In genomic region chr14:117783671-117784262, GRCm38 (mm10) we compare ENCODE assay signal across 17 mouse cellular contexts.
DNase-seq lines count a peak whose midpoint lies in the region; ATAC-seq and TF ChIP-seq lines count a peak whose summit lies in the region.
"Had no signal": no experiment of that assay in that cellular context is flagged by ENCODE, and none has a peak within 500 bp of the region (broad histone marks: within the 10 kb centered on the region; RNA-seq: fewer than 3 reads in every experiment).

No protein-coding gene starts in this region.

- peak; percentile 27 for DNase-seq in forebrain, embryonic 14.5 days (ENCODE audit: low spot score)
- DNase-seq in forebrain, embryonic 10.5 days (ENCODE audit: extremely low spot score, low spot score): no peak
- DNase-seq in Muller cell, postnatal 12 days (ENCODE audit: inconsistent ontology term): peak; percentile 67
- DNase-seq in brain, embryonic 14.5 days (ENCODE audit: low read depth): peak; percentile 59
- no peak for DNase-seq in frontal cortex, postnatal 10 days (ENCODE audit: low spot score in 2 of 2)
- DNase-seq in liver: no peak
- DNase-seq: cerebellum, adult 11-12 months; gastrocnemius, postnatal 14 days; kidney, adult 9 months; kidney, postnatal 36 days; layer of hippocampus, adult 9-11 months; liver, postnatal 0 days; right cerebral cortex, postnatal 25 days; thymus, postnatal 14 days had no signal

- ATAC-seq in forebrain, embryonic 14.5 days: peak; percentile 13; the same call in 1 of the 2 replicates
- ATAC-seq in midbrain, embryonic 13.5 days: 0 out of 2 replicates have a peak, but pooled peaks have one; percentile 15
- no peak for ATAC-seq in activated CD4-positive, CD25-positive, alpha-beta regulatory T cell, adult 4 months
- ATAC-seq: liver, postnatal 0 days had no signal

- no peaks in the 10 kb centered on the region for H3K27me3 ChIP-seq in forebrain, embryonic 14.5 days (replicated peaks; ENCODE audit: control insufficient read depth, insufficient read depth, low read length)
- no peaks in the 10 kb centered on the region for H3K27me3 ChIP-seq in forebrain, embryonic 10.5 days (ENCODE audit: poor library complexity, severe bottlenecking)
- no peaks in the 10 kb centered on the region for H3K27me3 ChIP-seq in midbrain, embryonic 13.5 days
- H3K27me3 ChIP-seq: limb, embryonic 15.5 days had no signal

- TF ChIP-seq CTCF in brain, embryonic 14.5 days (IDR thresholded peaks at IDR 0.05; ENCODE audit: borderline replicate concordance, extremely low read depth, insufficient read depth, insufficient read length): no peak

- H3K9ac ChIP-seq in forebrain, embryonic 14.5 days (ENCODE audit: low read length): no peak overlapping the region
- no peak overlapping the region for H3K9ac ChIP-seq in midbrain, embryonic 13.5 days (replicated peaks)
- H3K9ac ChIP-seq: limb, embryonic 15.5 days; liver, postnatal 0 days had no signal

- no peaks in the 10 kb centered on the region for H3K9me3 ChIP-seq in forebrain, embryonic 14.5 days (replicated peaks; ENCODE audit: control insufficient read depth, low read length)
- no peaks in the 10 kb centered on the region for H3K9me3 ChIP-seq in forebrain, embryonic 10.5 days
- H3K9me3 ChIP-seq in midbrain, embryonic 13.5 days: no peaks in the 10 kb centered on the region
- H3K9me3 ChIP-seq: limb, embryonic 15.5 days had no signal

- WGBS in forebrain, embryonic 14.5 days: 70% methylated on average over 8 of the region's 8 CpGs
- WGBS in forebrain, embryonic 10.5 days: 80% methylated on average over 8 of the region's 8 CpGs
- WGBS in midbrain, embryonic 13.5 days: 64% methylated on average over 8 of the region's 8 CpGs

- no peak overlapping the region for H3K27ac ChIP-seq in forebrain, embryonic 14.5 days (ENCODE audit: low read depth, low read length)
- no peak overlapping the region for H3K27ac ChIP-seq in forebrain, embryonic 10.5 days
- H3K27ac ChIP-seq in midbrain, embryonic 13.5 days: no peak overlapping the region
- H3K27ac ChIP-seq: limb, embryonic 15.5 days had no signal

- no peak overlapping the region for H3K4me2 ChIP-seq in forebrain, embryonic 14.5 days (ENCODE audit: low read length)
- no peak overlapping the region for H3K4me2 ChIP-seq in midbrain, embryonic 13.5 days (replicated peaks)
- H3K4me2 ChIP-seq: limb, embryonic 15.5 days had no signal

- no peaks in the 10 kb centered on the region for H3K36me3 ChIP-seq in forebrain, embryonic 14.5 days (ENCODE audit: control insufficient read depth, insufficient read depth, low read length)
- H3K36me3 ChIP-seq in forebrain, embryonic 10.5 days (replicated peaks): no peaks in the 10 kb centered on the region
- H3K36me3 ChIP-seq in midbrain, embryonic 13.5 days: no peaks in the 10 kb centered on the region
- H3K36me3 ChIP-seq: limb, embryonic 15.5 days had no signal

- no peaks in the 10 kb centered on the region for H3K4me1 ChIP-seq in forebrain, embryonic 14.5 days (ENCODE audit: control insufficient read depth, insufficient read depth, low read length)
- peaks cover 45% of the 10 kb centered on the region for H3K4me1 ChIP-seq in forebrain, embryonic 10.5 days
- peaks cover 22% of the 10 kb centered on the region for H3K4me1 ChIP-seq in midbrain, embryonic 13.5 days (replicated peaks)
- H3K4me1 ChIP-seq: limb, embryonic 15.5 days had no signal

- no peak overlapping the region for H3K4me3 ChIP-seq in forebrain, embryonic 14.5 days (ENCODE audit: low read depth, low read length)
- H3K4me3 ChIP-seq in forebrain, embryonic 10.5 days: no peak overlapping the region
- H3K4me3 ChIP-seq in midbrain, embryonic 13.5 days (replicated peaks): no peak overlapping the region
- H3K4me3 ChIP-seq: limb, embryonic 15.5 days had no signal

- TF ChIP-seq POLR2A in brain, embryonic 14.5 days (IDR thresholded peaks at IDR 0.05; ENCODE audit: borderline replicate concordance, extremely low read depth, insufficient read depth, insufficient read length, poor library complexity, severe bottlenecking): no peak

Comparison
In these comparisons a context has a peak if more than half of its experiments do, and no peak if none do; other contexts are left out.
1. DNase-seq: peak in forebrain, embryonic 14.5 days (single experiment), Muller cell, postnatal 12 days (single experiment) and brain, embryonic 14.5 days (single experiment); none in forebrain, embryonic 10.5 days (single experiment), frontal cortex, postnatal 10 days (0 of 2) and liver (single experiment).